Mouse (Mus musculus): ENCODE results near the gene Cav2.

DNA sequence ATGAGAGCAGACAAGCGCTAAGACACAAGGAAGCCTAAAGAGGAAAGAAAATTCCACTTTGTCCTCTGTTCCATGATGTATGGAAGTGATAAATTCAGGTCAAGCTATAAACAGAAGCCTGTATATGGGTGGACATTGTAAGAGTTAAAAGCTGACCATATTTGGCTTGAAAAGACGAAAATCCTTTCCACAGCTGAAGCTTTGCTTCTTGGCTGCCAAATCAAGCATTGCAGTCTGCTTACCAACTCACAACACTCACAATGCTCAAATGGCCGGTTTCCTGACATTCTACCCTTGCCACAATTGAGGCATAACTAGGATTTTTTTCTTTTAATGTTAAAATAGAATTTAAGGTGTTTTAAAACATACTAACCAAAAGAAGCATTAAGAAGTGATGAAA, 14.5 kb upstream of the Cav2 start:
- no peak for TF ChIP-seq CTCF (IDR thresholded peaks at IDR 0.05; ENCODE audit: borderline replicate concordance, extremely low read depth, insufficient read depth, insufficient read length)
- no peak for TF ChIP-seq POLR2A (IDR thresholded peaks at IDR 0.05; ENCODE audit: borderline replicate concordance, extremely low read depth, insufficient read depth, insufficient read length, poor library complexity, severe bottlenecking)

All from brain, embryonic 14.5 days (tissue).